Mouse (Mus musculus): ENCODE measurements around the gene Olfr586. TPM values are rescaled to one million over a fixed set of nuclear protein-coding genes. Genes with fewer than 3 reads are reported as not detected.

Olfr586 gene
- polyA plus RNA-seq, 1 experiment from 2014 or later, result not detected

Other genes starting within 250 kb of the Olfr586 start
- gene Olfr568, start 248.5 kb downstream of the Olfr586 start, polyA plus RNA-seq (2014; fragmentation: Nextera tagmentation; extraction: Ambion mirVana), result not detected in 2 replicates
- gene Olfr569, start 234.8 kb downstream of the Olfr586 start, polyA plus RNA-seq (2014; fragmentation: Nextera tagmentation; extraction: Ambion mirVana), result not detected in 2 replicates
- not detected in 2 replicates for gene Olfr570, start 231.1 kb downstream of the Olfr586 start, polyA plus RNA-seq (2014; fragmentation: Nextera tagmentation; extraction: Ambion mirVana)
- not detected in 2 replicates for gene Olfr571, start 208.1 kb downstream of the Olfr586 start, polyA plus RNA-seq (2014; fragmentation: Nextera tagmentation; extraction: Ambion mirVana)
- not detected in 2 replicates for gene Olfr572, start 201.2 kb downstream of the Olfr586 start, polyA plus RNA-seq (2014; fragmentation: Nextera tagmentation; extraction: Ambion mirVana)
- not detected in 2 replicates for gene Olfr573-ps1, start 183.1 kb downstream of the Olfr586 start, polyA plus RNA-seq (2014; fragmentation: Nextera tagmentation; extraction: Ambion mirVana)
- gene Olfr574, start 177.2 kb downstream of the Olfr586 start, polyA plus RNA-seq (2014; fragmentation: Nextera tagmentation; extraction: Ambion mirVana), result not detected in 2 replicates
- not detected in 2 replicates for gene Olfr575, start 166.9 kb downstream of the Olfr586 start, polyA plus RNA-seq (2014; fragmentation: Nextera tagmentation; extraction: Ambion mirVana)
- not detected in 2 replicates for gene Olfr576, start 163.0 kb downstream of the Olfr586 start, polyA plus RNA-seq (2014; fragmentation: Nextera tagmentation; extraction: Ambion mirVana)
- not detected in 2 replicates for gene Olfr577, start 149.7 kb downstream of the Olfr586 start, polyA plus RNA-seq (2014; fragmentation: Nextera tagmentation; extraction: Ambion mirVana)
- not detected in 2 replicates for gene Olfr578, start 136.3 kb downstream of the Olfr586 start, polyA plus RNA-seq (2014; fragmentation: Nextera tagmentation; extraction: Ambion mirVana)
- gene Olfr582, start 87.6 kb downstream of the Olfr586 start, polyA plus RNA-seq (2014; fragmentation: Nextera tagmentation; extraction: Ambion mirVana), result not detected in 2 replicates
- not detected in 2 replicates for gene Olfr583, start 74.3 kb downstream of the Olfr586 start, polyA plus RNA-seq (2014; fragmentation: Nextera tagmentation; extraction: Ambion mirVana)
- not detected in 2 replicates for gene Olfr584, start 43.8 kb downstream of the Olfr586 start, polyA plus RNA-seq (2014; fragmentation: Nextera tagmentation; extraction: Ambion mirVana)
- gene Olfr585, start 27.9 kb downstream of the Olfr586 start, polyA plus RNA-seq (2014; fragmentation: Nextera tagmentation; extraction: Ambion mirVana), result not detected in 2 replicates
- gene Olfr588-ps1, start 15.2 kb upstream of the Olfr586 start, polyA plus RNA-seq (2014; fragmentation: Nextera tagmentation; extraction: Ambion mirVana), result not detected in 2 replicates
- not detected in 2 replicates for gene Olfr589, start 30.7 kb upstream of the Olfr586 start, polyA plus RNA-seq (2014; fragmentation: Nextera tagmentation; extraction: Ambion mirVana)
- not detected in 2 replicates for gene Olfr591, start 52.7 kb upstream of the Olfr586 start, polyA plus RNA-seq (2014; fragmentation: Nextera tagmentation; extraction: Ambion mirVana)
- gene Olfr592, start 59.2 kb upstream of the Olfr586 start, polyA plus RNA-seq (2014; fragmentation: Nextera tagmentation; extraction: Ambion mirVana), result not detected in 2 replicates
- gene Olfr593, start 86.2 kb upstream of the Olfr586 start, polyA plus RNA-seq (2014; fragmentation: Nextera tagmentation; extraction: Ambion mirVana), result not detected in 2 replicates
- not detected in 2 replicates for gene Olfr594, start 91.4 kb upstream of the Olfr586 start, polyA plus RNA-seq (2014; fragmentation: Nextera tagmentation; extraction: Ambion mirVana)
- not detected in 2 replicates for gene Usp17ld, start 126.9 kb upstream of the Olfr586 start, polyA plus RNA-seq (2014; fragmentation: Nextera tagmentation; extraction: Ambion mirVana)
- gene Olfr596, start 180.0 kb upstream of the Olfr586 start, polyA plus RNA-seq (2014; fragmentation: Nextera tagmentation; extraction: Ambion mirVana), result not detected in 2 replicates
- not detected in 2 replicates for gene Olfr597, start 190.7 kb upstream of the Olfr586 start, polyA plus RNA-seq (2014; fragmentation: Nextera tagmentation; extraction: Ambion mirVana)
- gene Olfr598, start 197.9 kb upstream of the Olfr586 start, polyA plus RNA-seq (2014; fragmentation: Nextera tagmentation; extraction: Ambion mirVana), result not detected in 2 replicates
- gene Olfr599, start 210.3 kb upstream of the Olfr586 start, polyA plus RNA-seq (2014; fragmentation: Nextera tagmentation; extraction: Ambion mirVana), result not detected in 2 replicates
- gene Olfr600, start 224.0 kb upstream of the Olfr586 start, polyA plus RNA-seq (2014; fragmentation: Nextera tagmentation; extraction: Ambion mirVana), result not detected in 2 replicates
- not detected in 2 replicates for gene Olfr601, start 237.0 kb upstream of the Olfr586 start, polyA plus RNA-seq (2014; fragmentation: Nextera tagmentation; extraction: Ambion mirVana)